Mouse (Mus musculus): ENCODE results near the gene Hist1h1d. TPM values are rescaled to one million over a fixed set of nuclear protein-coding genes. Genes with fewer than 3 reads are reported as not detected.
"Not testable (repeated sequence)": the region's sequence is repeated elsewhere in the genome, so short reads cannot be mapped to it uniquely, and the experiment has no call there.

Hist1h1d gene
- polyA plus RNA-seq, 1 experiment: 0.62 TPM

DNA sequence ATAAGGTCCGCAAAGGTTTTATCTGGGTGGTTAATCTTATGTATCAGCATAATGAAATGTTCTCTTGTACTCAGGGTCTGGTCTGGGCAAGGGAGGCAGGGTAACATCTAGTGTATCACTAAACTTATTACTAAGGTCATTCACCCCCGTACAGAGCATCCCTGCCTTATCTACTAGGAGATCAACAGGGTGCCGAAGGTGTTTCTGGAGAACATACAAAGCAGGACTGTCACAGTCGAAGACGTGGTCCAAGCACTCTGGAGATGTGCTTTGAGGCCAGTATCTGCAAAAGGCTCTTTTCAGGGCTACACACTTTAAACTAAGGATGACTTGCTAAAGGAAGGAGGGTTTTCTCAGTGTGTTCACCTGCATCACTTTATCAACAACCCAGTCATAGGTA is 6.4 kb upstream of the Hist1h1d start:
- DNase-seq (ENCODE audit: low spot score): no peak

DNA sequence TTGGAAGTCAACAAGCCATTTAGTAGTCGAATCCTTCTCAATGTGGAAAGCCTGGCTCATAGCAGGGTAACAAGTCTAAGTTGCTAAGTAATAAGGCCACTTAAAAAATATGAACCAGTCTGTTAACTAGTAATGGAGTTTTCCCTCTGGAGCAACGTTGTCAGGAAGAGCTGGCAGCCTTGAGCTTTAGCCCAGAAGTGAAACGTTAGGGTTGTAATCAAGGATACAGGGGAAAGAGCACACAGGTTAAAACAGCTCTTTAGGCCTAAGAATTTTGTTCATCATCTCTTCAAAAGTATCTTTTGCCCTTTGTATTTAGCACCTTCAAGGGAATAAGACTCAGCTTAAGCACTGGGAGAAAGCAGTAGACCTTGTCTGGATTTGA is 2.3 kb upstream of the Hist1h1d start:
- DNase-seq (ENCODE audit: low spot score): no peak

DNA sequence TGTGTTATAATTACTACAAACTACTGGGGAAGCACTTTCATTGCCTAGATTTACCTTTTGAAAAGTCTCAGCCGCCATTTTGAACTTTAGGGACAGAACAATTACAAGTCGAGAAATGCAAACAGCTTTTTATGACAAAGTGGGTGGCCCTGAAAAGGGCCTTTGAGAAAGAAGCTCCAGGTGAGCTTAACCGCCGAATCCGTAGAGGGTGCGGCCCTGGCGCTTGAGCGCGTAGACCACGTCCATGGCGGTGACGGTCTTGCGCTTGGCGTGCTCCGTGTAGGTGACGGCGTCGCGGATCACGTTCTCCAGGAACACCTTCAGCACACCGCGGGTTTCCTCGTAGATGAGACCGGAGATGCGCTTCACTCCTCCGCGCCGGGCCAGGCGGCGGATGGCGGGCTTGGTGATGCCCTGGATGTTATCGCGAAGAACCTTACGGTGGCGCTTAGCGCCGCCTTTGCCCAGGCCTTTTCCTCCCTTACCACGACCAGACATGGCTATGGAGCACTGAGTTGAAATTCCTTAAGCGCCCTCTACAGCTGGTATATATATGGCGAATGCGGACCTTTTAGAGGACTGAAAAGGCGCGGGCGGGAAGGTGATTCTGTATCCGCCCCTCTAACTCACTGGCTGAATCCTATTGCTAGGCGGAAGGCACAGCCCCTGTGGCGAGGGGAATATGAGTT is 1.8 kb upstream of the Hist1h1d start, which contains the start of gene Hist1h4f:
Hist1h4f (minus strand) TSS at position 503 of the 689 bp plus-strand sequence.
- DNase-seq (ENCODE audit: low spot score): peak; percentile 67

DNA sequence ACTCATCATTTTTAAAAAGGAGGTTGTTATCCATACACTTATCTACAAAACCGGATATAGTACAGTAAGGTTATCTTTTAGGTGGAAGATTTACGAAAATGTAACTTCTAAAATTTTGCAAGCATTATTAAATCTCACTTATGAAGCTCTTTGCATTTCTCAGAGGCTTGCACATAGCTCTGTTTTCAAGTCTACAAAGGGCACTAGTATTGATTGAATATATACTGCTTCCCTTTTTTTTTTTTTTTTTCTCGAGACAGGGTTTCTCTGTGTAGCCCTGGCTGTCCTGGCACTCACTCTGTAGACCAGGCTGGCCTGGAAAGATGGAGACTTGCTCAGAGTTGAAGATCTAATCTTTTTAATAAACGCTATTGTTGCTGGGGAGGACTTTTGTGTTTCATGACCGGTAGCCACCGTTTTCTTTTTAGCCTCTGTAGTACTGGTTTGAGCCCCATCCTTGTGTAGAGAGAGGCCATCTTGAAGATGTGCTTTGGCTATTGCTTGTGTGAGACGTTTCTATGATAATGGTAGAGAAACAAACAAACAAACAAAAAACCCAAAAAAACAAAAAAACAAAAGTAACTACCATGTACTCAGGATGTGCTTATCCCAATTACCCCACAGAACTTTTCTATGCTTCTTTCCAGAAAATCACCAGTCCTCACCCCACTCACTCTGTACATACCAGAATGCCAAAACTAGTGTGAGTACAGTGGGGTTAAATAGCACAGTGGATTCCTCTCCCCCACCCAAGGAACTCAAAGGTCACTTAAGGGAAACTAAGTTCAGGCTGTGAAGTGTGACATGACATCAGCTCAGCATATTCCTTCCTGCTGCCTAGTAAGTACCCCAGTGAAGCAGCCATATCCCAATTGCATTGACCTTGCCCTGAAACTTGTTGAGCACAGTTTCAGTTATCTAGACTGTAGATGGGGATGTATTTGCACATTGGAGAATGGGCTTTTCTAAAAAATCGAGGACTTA is 839 bp upstream of the Hist1h1d start:
- no peak for DNase-seq (ENCODE audit: low spot score)

DNA sequence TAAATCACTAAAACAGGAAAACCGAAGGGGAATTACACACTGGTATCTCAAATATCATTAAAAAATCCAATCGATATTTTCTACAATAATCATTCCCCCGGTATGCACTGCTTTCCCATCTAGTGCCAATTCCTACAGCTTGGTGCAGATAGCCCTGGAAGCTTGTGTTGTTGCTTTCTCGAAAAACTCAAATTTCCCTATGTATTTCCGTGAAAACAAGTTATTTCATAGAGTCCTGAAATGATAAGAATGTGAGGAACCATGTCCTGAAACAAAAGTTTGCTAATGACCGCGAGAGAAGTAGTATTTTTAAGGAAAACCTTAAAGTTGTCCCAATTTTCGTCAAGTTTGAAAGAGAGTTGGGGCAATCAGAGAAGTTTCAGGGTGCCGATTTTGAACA is 1.3 kb downstream of the Hist1h1d start:
- no peak for DNase-seq (ENCODE audit: low spot score)

DNA sequence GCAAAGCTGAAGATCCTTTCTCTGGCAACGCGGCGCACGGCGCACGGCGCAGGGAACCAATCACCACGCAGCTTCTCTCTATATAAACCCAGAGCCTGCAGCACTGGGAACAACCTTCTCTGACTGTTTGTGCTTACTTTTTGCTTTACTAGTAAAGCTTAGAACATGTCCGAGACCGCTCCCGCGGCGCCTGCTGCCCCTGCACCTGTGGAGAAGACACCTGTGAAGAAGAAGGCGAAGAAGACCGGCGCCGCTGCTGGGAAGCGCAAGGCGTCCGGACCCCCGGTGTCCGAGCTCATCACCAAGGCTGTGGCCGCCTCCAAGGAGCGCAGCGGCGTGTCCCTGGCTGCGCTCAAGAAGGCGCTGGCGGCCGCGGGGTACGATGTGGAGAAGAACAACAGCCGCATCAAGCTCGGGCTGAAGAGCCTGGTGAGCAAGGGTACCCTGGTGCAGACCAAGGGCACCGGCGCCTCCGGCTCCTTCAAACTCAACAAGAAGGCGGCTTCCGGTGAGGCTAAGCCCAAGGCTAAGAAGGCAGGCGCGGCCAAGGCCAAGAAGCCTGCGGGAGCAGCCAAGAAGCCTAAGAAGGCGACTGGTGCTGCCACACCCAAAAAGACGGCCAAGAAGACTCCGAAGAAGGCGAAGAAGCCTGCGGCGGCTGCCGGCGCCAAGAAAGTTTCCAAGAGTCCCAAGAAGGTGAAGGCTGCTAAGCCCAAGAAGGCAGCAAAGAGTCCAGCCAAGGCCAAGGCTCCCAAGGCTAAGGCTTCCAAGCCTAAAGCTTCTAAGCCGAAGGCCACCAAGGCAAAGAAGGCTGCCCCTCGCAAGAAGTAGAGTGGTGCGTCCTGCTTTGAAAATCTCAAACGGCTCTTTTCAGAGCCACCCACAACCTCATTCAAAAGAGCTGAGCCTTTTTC is 2.1 kb downstream of the Hist1h1d start:
- DNase-seq (ENCODE audit: low spot score): peak; percentile 59

DNA sequence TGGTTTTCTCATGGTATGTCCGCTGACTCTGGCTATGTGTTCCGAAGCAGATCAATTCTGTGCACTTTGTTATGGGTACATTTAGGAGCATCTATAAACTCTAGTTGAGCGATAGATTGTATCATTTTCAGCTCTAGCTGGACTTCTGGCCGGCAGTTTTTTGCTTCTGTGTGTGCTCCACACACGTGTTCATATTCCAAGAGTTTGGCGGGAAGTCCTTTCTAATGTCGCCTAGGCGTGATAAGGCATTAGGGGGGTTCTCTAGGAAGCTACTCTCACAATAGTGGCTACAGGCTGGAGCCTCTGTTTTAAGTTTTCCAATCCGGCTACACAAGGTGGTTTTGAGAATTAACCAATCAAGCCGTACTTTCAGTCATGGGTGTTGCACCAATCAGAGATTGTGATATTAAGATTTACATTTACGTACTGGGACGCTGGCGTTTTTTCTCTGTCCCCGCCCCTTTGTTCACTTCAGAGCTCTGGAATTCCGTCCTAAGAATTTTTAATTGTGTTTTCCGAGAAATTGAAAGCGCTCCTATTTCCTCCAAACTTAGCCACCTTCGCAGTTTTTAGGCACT is 2.9 kb downstream of the Hist1h1d start:
- DNase-seq (ENCODE audit: low spot score): peak; percentile 30

DNA sequence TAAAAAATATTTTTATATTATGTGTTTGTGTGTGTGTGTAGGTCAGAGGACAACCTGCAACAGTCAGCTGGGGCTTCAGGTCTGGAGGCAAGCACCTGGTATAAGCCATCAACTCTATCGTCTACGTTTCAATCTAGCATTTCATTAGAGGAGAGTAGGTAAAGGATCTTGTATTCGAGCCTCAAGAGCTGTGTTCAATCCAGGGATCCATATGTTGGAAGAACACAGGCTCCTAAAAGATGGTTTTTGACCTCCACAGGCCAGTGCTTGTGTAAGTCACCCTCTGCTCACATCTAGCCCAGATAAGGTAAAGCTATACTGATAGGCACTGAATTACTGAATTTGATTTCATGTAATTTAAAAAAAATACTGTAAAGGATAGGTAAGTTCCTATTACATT is 3.8 kb downstream of the Hist1h1d start:
- DNase-seq (ENCODE audit: low spot score): no peak

DNA sequence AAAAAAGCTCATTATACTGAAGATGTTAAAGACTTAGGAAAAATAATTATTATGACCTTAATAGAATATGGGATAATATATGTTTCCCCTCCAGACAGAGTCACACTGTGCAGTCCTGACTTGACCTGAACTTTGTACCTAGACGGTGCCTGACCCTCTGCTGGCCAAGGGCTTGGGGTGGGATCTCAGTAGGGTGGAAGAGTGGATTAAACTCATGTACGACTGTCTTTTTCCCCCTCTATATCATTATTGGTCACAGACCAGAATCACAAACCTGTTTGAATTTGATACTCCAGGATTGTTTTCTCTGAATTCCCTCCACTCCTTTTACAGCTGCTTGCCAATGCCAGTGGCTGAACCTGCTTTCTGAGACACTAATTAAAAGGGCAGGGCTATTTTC is 7.6 kb downstream of the Hist1h1d start:
- not testable (repeated sequence) for DNase-seq (ENCODE audit: low spot score)

DNA sequence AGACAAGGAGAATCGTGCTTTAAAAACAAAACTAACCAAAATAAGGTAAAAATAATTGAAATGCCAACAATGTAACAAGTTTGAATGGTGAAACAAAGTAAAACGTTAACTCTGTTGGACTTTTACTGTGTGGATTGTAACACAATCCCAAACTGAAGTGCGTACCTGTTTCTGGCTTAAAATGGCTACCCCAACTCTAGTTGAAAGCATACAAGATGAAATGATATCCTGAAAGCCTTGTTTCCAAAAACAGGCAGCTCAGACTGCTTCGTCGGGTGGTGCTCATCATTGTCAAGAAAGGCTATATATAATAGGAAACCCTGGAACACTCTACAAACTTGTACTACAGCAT is 8.4 kb downstream of the Hist1h1d start:
- not testable (repeated sequence) for DNase-seq (ENCODE audit: low spot score)

DNA sequence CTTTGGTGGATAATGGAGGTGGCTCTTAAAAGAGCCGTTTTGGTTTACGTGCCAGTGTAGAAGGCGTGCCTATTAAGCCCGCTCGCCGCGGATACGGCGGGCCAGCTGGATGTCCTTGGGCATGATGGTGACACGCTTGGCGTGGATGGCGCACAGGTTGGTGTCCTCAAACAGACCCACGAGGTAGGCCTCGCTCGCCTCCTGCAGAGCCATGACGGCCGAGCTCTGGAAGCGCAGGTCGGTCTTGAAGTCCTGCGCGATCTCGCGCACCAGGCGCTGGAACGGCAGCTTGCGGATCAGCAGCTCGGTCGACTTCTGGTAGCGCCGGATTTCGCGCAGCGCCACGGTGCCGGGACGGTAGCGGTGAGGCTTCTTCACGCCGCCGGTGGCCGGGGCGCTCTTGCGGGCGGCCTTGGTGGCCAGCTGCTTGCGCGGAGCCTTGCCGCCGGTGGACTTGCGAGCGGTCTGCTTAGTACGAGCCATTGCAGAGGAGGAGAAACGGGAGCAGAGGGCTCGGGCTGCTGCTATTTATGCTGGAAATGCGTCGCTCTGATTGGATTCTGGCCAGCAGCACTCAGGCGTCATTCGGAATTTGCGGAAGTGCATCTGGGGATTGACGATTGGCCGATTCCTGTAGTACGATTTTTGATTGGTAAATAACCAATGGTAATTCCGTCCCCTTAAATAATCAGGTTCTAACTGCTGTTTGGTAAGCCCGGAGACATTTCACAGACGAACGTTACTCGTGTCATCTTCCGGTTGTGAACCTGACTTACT is 9.0 kb downstream of the Hist1h1d start, which contains the start of gene Hist1h3e:
Hist1h3e (minus strand) TSS at position 487 of the 777 bp plus-strand sequence.
- DNase-seq (ENCODE audit: low spot score): peak; percentile 90

DNA sequence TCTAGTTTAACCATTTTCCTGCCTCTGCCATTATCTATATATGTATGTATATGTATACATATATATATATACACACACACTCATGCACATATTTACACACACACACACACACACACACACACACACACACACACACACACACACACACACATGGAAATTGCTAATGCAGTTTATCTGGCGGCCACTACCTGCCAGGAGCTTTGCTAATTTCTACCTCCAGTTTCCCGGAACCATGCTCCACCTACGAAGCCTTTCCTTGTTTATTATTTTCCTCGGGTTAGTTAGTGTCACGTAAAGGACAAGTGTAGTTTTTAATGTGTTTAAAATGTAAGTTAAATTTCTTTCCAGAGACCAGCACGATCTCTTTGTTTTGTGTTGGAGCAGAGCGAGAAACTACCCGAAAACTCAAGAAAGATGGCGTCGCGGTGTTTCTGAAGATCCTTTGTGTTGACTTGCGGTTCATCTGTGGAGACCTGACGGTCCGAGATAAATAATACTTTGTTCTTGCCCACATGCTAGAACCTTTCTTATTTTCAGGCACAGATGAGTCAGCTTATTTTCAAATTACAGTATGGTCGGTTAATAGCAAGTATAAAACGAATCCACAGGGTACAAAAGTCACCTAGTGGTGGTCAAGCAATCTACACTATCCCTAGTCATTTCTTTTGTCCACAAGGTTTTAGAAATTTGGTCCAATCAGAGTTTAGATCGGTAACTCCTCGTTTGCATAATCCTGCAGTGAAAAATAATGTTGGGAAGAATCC is 9.8 kb downstream of the Hist1h1d start:
- DNase-seq (ENCODE audit: low spot score): no peak

DNA sequence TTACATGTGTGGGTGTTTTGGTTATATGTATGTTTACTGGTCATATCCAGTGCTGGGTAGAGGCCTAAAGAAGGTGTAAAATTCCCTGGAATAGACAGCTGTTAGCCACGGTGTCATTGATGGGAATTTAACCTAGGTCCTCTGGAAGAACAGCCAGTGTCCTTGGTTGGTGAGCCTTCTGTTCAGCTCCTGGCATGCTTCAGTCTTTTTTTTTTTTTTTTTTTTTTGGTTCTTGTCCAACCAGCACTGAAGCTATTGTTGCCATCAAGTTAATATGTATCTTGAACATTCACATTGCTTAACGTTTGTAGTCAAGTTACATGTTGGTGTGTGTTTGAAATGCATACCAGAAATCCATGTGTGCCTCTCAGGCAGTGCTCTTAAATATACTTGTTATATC is 11.4 kb downstream of the Hist1h1d start:
- no peak for DNase-seq (ENCODE audit: low spot score)

DNA sequence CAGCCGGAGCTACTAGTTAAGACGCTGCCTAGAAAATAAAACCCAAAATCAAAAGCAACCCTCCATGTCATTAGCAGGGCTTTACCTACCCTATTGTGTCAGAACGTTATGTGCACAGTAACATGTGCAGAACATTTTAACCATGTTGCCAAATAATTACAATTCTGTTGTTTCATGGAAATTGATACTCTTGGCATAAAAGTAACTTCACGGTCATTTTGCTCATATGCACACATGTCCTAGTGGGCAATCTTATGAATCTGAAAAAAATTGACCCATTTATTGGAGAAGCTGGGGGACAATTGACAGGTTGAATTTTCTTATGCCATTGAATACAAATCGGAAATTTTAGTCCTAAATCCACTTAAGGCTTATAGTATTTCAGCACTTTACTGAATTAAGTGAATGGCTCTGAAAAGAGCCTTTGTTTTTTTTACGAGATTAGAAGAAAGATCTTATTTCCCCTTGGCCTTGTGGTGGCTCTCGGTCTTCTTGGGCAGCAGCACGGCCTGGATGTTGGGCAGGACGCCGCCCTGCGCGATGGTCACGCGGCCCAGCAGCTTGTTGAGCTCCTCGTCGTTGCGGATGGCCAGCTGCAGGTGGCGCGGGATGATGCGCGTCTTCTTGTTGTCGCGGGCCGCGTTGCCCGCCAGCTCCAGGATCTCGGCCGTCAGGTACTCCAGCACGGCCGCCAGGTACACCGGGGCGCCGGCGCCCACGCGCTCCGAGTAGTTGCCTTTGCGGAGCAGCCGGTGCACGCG is 17.4 kb downstream of the Hist1h1d start:
- DNase-seq (ENCODE audit: low spot score): not testable (repeated sequence)

DNA sequence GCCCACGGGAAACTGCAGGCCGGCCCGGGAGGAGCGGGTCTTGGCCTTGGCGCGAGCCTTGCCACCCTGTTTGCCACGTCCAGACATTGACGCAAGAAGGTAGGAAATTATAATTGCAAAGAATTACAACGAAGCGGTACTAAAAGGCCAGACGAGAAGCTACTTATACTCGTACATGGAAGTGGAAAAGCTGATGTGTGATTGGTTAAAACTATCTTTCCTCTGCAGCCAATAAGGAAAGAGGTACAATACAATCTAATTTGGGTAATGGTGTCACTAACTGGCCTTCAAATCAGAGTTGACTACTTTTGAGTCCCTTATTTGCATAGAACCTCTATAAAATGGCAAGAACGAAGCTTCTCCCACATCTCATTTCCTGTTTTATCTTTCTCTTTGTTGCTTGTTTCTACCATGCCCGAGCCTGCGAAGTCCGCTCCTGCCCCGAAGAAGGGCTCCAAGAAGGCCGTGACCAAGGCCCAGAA is 18.0 kb downstream of the Hist1h1d start, which contains the start of the genes Hist1h2ae and Hist1h2bg:
Hist1h2ae (minus strand) TSS at position 199 of the 482 bp plus-strand sequence.
Hist1h2bg (plus strand) TSS at position 375 of the 482 bp plus-strand sequence.
- DNase-seq (ENCODE audit: low spot score): peak; percentile 61

DNA sequence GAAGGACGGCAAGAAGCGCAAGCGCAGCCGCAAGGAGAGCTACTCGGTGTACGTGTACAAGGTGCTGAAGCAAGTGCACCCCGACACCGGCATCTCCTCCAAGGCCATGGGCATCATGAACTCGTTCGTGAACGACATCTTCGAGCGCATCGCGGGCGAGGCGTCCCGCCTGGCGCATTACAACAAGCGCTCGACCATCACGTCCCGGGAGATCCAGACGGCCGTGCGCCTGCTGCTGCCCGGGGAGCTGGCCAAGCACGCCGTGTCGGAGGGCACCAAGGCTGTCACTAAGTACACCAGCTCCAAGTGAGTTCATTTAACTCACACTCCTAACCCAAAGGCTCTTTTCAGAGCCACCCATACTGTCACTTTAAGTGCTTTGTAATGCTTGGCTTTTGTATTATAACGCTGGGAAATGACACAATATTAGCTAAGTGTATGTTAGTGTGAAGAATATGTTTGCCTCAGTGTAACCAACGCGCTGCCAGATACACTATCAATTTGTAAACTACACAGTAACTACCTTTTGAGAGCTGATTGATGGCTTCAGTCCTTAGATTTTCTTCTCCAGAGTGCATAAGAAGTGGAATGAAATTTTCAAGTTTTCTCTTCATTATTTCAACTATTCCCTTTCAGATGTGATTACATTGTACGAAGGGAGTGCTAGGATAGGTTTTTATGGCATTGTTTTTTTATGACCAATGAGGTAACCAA is 18.6 kb downstream of the Hist1h1d start:
- DNase-seq (ENCODE audit: low spot score): not testable (repeated sequence)

DNA sequence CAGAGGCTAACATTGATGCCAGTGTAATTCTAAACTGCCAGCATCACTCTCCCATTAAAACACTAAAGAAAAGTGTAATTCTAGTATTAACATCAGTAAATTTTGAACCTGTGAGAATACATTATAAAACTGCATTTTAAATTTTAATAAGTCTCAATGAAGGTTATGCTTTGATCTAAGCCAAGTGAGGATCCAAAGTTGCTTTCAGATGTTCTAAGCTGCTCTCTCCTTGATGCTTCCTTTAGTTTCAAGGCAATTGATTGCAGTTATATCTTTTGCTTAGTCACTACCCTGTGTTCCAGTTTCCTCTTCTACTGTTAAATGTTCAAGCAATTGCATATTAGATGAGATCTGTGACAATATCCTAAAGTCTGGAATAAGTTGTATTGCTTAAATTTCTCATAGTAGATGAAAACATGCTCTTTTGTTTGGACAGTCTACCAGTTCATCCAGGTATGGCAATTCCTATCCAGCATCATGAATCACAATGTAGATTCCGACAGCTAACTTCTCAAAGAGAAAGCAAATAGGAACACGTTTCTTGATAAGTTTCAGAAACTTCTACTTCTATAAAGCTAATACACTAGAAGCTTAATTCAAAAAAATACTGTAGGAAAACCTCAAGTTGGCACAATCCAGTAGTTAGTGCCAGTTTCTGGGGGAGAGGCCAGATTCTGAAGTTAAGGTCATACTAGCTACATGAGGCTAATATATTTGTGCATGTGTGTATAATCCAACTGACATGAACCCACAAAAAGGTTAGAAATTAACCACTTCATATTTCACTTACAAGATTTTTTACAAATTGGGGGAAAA is 19.4 kb downstream of the Hist1h1d start:
- DNase-seq (ENCODE audit: low spot score): no peak
